ENCODE assay signal across 19 mouse cellular contexts in the genomic region with DNA sequence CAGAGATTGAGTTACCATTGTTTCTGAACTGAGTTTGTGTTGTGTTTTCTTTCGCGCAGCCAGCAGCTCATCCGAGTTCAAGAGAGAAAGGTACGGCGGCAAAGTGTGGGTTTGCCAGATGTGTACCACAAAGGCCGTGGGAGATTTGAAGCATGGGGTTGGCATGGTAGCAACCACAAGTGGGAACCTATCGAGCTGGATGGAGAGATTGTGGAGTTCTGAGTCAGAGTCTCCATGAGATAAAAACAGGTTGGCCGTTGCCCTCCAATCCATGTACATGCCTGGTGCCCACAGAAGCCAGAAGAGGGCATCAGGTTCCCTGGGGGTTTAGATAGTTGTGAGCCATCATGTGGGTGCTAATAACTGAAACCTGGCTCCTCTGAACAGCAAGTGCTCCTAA.
"Had no signal": no experiment of that assay in that cellular context is flagged by ENCODE, and none has a peak within 500 bp of the region (broad histone marks: within the 10 kb centered on the region; RNA-seq: fewer than 3 reads in every experiment).

No protein-coding gene starts in this region.

- H3K36me3 ChIP-seq: neural tube, embryonic 13.5 days had no signal

- H3K9me3 ChIP-seq: megakaryocyte, embryonic 14.5 days; neural tube, embryonic 13.5 days had no signal

- H3K9ac ChIP-seq: liver, embryonic 14.5 days; liver, postnatal 0 days; lung, embryonic 14.5 days; neural tube, embryonic 13.5 days had no signal

- ATAC-seq: liver, postnatal 0 days; lung, postnatal 0 days had no signal

- H3K4me3 ChIP-seq: layer of hippocampus, adult 2 months; left cerebral cortex, adult 2 months; megakaryocyte, embryonic 14.5 days; neural tube, embryonic 13.5 days had no signal

- H3K27me3 ChIP-seq: neural tube, embryonic 13.5 days had no signal

- DNase-seq: kidney, adult 2 months; kidney, postnatal 25 days; layer of hippocampus, adult 9-11 months; liver, postnatal 0 days; lung, embryonic 14.5 days; midbrain, embryonic 14.5 days; retina, postnatal 1 day; right cerebral cortex, postnatal 4 days; thymus, postnatal 36 days had no signal

- H3K4me2 ChIP-seq: lung, embryonic 14.5 days; midbrain, embryonic 11.5 days; neural tube, embryonic 13.5 days had no signal

- H3K27ac ChIP-seq: kidney, postnatal 0 days; layer of hippocampus, adult 2 months; left cerebral cortex, adult 2 months; liver, embryonic 14.5 days; macrophage; neural tube, embryonic 13.5 days; stomach, postnatal 0 days had no signal
